Mouse (Mus musculus) gastrocnemius, postnatal 4 days (tissue): ENCODE measurements around the gene Cox4i1. TPM values are rescaled to one million over a fixed set of nuclear protein-coding genes. Genes with fewer than 3 reads are reported as not detected.

Experiments
- total RNA-seq, 2 experiments: library from RNA; stranded (reverse); gene quantifications; 2 replicates each; pipeline ENCODE4 v1.2.3; 2021

Cox4i1 gene
- total RNA-seq, 2 experiments from 2014 or later = 1,319 to 1,394 TPM

Other genes with a start within 250 kb of the Cox4i1 start
- 10 to 100 TPM; 22.5 to 26.3 TPM for gene Gins2, start 78.9 kb upstream of the Cox4i1 start, total RNA-seq
- 1 to 10 TPM; 1.4 to 3.1 TPM for gene 1190005I06Rik, start 20.6 kb upstream of the Cox4i1 start, total RNA-seq
- not detected for gene Gm27021, start 143 bp upstream of the Cox4i1 start, total RNA-seq
- gene Emc8, start 351 bp downstream of the Cox4i1 start, total RNA-seq = 10 to 100 TPM; 60.8 to 84.2 TPM
- gene Irf8, start 68.1 kb downstream of the Cox4i1 start, total RNA-seq = 1 to 10 TPM; 3.5 to 4.2 TPM